In genomic region chr11:120736424-120736823, GRCm38 (mm10) we compare ENCODE assay signal across 34 mouse cellular contexts. TPM values are rescaled to one million over a fixed set of nuclear protein-coding genes. Genes with fewer than 3 reads are reported as not detected.
"Had no signal": no experiment of that assay in that cellular context is flagged by ENCODE, and none has a peak within 500 bp of the region (broad histone marks: within the 10 kb centered on the region; RNA-seq: fewer than 3 reads in every experiment).

No protein-coding gene starts in this region.

- ATAC-seq: hindbrain, embryonic 16.5 days; hindbrain, postnatal 0 days; inflammation-experienced regulatory T-cells, adult 6 months; intestine, embryonic 15.5 days; intestine, embryonic 16.5 days; intestine, postnatal 0 days had no signal

- H3K9ac ChIP-seq: heart, embryonic 12.5 days; heart, embryonic 13.5 days; heart, embryonic 15.5 days; hindbrain, embryonic 12.5 days; hindbrain, embryonic 13.5 days; hindbrain, embryonic 14.5 days; hindbrain, embryonic 15.5 days; intestine, embryonic 15.5 days; kidney, embryonic 15.5 days had no signal

- H3K27me3 ChIP-seq: hindbrain, embryonic 15.5 days; intestine, embryonic 15.5 days; kidney, embryonic 15.5 days had no signal

- H3K9me3 ChIP-seq: heart, embryonic 12.5 days; heart, embryonic 13.5 days; heart, embryonic 15.5 days; hindbrain, embryonic 10.5 days; hindbrain, embryonic 12.5 days; hindbrain, embryonic 13.5 days; hindbrain, embryonic 15.5 days; intestine, embryonic 15.5 days; kidney, embryonic 15.5 days had no signal

- H3K36me3 ChIP-seq: heart, embryonic 12.5 days; heart, embryonic 13.5 days; heart, embryonic 15.5 days; hindbrain, embryonic 10.5 days; hindbrain, embryonic 12.5 days; hindbrain, embryonic 13.5 days; hindbrain, embryonic 15.5 days; intestine, embryonic 15.5 days; kidney, embryonic 15.5 days had no signal

- H3K27ac ChIP-seq: heart, embryonic 13.5 days; heart, embryonic 15.5 days; hindbrain, embryonic 10.5 days; hindbrain, embryonic 12.5 days; hindbrain, embryonic 13.5 days; hindbrain, embryonic 14.5 days; hindbrain, embryonic 15.5 days; hindbrain, postnatal 0 days; intestine, embryonic 15.5 days; kidney, embryonic 15.5 days; kidney, postnatal 0 days; layer of hippocampus, adult 2 months had no signal

- H3K4me2 ChIP-seq: heart, embryonic 11.5 days; heart, embryonic 12.5 days; heart, embryonic 13.5 days; heart, embryonic 15.5 days; hindbrain, embryonic 12.5 days; hindbrain, embryonic 13.5 days; hindbrain, embryonic 14.5 days; hindbrain, embryonic 15.5 days; intestine, embryonic 15.5 days; kidney, embryonic 15.5 days had no signal

- H3K4me3 ChIP-seq: heart, embryonic 12.5 days; heart, embryonic 13.5 days; heart, embryonic 15.5 days; hindbrain, embryonic 10.5 days; hindbrain, embryonic 12.5 days; hindbrain, embryonic 13.5 days; hindbrain, embryonic 15.5 days; intestine, embryonic 15.5 days; kidney, embryonic 15.5 days; layer of hippocampus, adult 2 months had no signal

- H3K4me1 ChIP-seq: hindbrain, embryonic 10.5 days; hindbrain, embryonic 12.5 days; hindbrain, embryonic 13.5 days; hindbrain, embryonic 15.5 days; intestine, embryonic 15.5 days had no signal

- DNase-seq: heart, postnatal 10 days; heart, postnatal 14 days; heart, postnatal 36 days; heart, postnatal 4 days; kidney, adult 11 months; kidney, adult 18-20 months; kidney, adult 2 months; kidney, adult 8-10 months; kidney, adult 9 months; kidney, postnatal 10 days; kidney, postnatal 14 days; kidney, postnatal 25 days; kidney, postnatal 36 days; kidney, postnatal 4 days; layer of hippocampus, adult 9-11 months; layer of hippocampus, postnatal 36 days had no signal

RNA-seq across cellular contexts. Expression of gene Cbr2, which starts 4.5 kb away (rescaled TPM):
- polyA plus RNA-seq: inflammation-experienced regulatory T-cells, adult 6 months had no signal

RNA-seq across cellular contexts. Expression of gene Rac3, which starts 15.2 kb away (rescaled TPM):
- polyA plus RNA-seq: inflammation-experienced regulatory T-cells, adult 6 months had no signal
